Mouse (Mus musculus) stomach, postnatal 0 days (tissue): Measurements from ENCODE around the gene Loxl3. TPM values are rescaled to one million over a fixed set of nuclear protein-coding genes. Genes with fewer than 3 reads are reported as not detected.

Experiments used
- ATAC-seq: fragments of 200-750 bp; cut with Nextera tagmentation; 2 replicates; pipeline ENCODE4 v1.8.0; 2017; ENCODE audit not compliant: low FRiP score, low TSS enrichment
- DNase-seq: peaks from one replicate; pipeline ENCODE4 v3.0.0-alpha.2; 2016; ENCODE audit warnings: low spot score
- H3K27ac ChIP-seq: fragments of 300-500 bp; sonication (generic); replicated peaks from 2 replicates; pipeline ENCODE4 v1.5.1; 2014; ENCODE audit warnings: mild to moderate bottlenecking, control low read depth
- H3K27me3 ChIP-seq: fragments of 300-500 bp; sonication (generic); 2 replicates; pipeline ENCODE4 v1.6.1; 2014; ENCODE audit warnings: low read length; ENCODE audit not compliant: control insufficient read depth, insufficient read depth
- H3K36me3 ChIP-seq: fragments of 300-500 bp; sonication (generic); 2 replicates; pipeline ENCODE4 v1.6.1; 2014; ENCODE audit warnings: low read length, mixed read lengths; ENCODE audit not compliant: control insufficient read depth, insufficient read depth
- H3K4me1 ChIP-seq: fragments of 300-500 bp; sonication (generic); replicated peaks from 2 replicates; pipeline ENCODE4 v1.6.1; 2014; ENCODE audit warnings: antibody characterized with exemption; ENCODE audit not compliant: control insufficient read depth, insufficient read depth
- H3K4me2 ChIP-seq: fragments of 300-500 bp; sonication (generic); replicated peaks from 2 replicates; pipeline ENCODE4 v1.6.1; 2014; ENCODE audit warnings: low read depth, mild to moderate bottlenecking, control low read depth, moderate library complexity
- H3K4me3 ChIP-seq: fragments of 300-500 bp; sonication (generic); 2 replicates; pipeline ENCODE4 v1.5.1; 2014; ENCODE audit warnings: low read depth, low read length, control low read depth
- H3K9ac ChIP-seq: fragments of 300-500 bp; sonication (generic); 2 replicates; pipeline ENCODE4 v1.6.1; 2014; ENCODE audit warnings: mild to moderate bottlenecking, low read length, control low read depth, mixed read lengths
- H3K9me3 ChIP-seq: fragments of 300-500 bp; sonication (generic); 2 replicates; pipeline ENCODE4 v1.6.1; 2016; ENCODE audit warnings: low read length; ENCODE audit not compliant: control insufficient read depth
- CTCF ChIP-seq: IDR thresholded peaks from 2 replicates; pipeline ENCODE4 v1.5.1; 2016; ENCODE audit warnings: antibody characterized with exemption, low read depth, mild to moderate bottlenecking, moderate library complexity
- EP300 ChIP-seq: optimal IDR thresholded peaks from 2 replicates; pipeline ENCODE3; 2016; ENCODE audit warnings: antibody characterized with exemption
- WGBS: fragments of 180-500 bp; shearing (Covaris S2); extraction: QIAGEN DNeasy Blood & Tissue Kit; methylation state at CpG from one replicate; pipeline ENCODE4 v1.1.7; 2014; 5-methylcytosine and 5-hydroxymethylcytosine counted together
- polyA plus RNA-seq: library from polyadenylated mRNA; unstranded; fragments of >200 nt; fragmentation: Nextera tagmentation; extraction: Ambion mirVana; gene quantifications from 2 replicates; pipeline ENCODE4 v1.2.1, GENCODE M21; 2015

The Loxl3 gene
- polyA plus RNA-seq, 1 experiment from 2014 or later = 5.5 TPM

DNA sequence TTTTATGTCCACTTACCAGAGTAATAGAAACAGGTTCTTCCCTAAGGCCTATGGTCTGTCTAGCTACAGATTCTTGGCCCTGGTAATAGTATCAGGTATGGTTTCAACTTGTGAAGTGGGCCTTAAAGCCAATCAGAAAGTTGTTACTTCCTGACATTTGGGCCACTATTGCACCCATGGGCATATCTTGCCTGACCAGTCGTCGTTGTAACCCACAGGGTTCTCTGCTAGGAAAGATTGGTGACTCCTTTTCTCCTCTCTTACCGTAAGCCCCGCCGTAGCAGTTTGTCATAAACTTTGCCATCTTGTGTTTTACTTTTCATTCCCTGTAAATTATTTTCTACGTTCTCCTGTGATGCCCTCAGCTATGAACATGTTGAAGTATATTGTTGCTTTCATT lies 13.9 kb upstream of the Loxl3 start:
- Histone ChIP-seq H3K9ac (no peak overlapping the region), H3K4me1 (no peaks in the 10 kb centered on the region), H3K36me3 (no peaks in the 10 kb centered on the region), H3K4me3 (no peak overlapping the region), H3K27me3 (no peaks in the 10 kb centered on the region), H3K27ac (no peak overlapping the region), H3K4me2 (no peak overlapping the region), H3K9me3 (no peaks in the 10 kb centered on the region)
- 83% methylated on average over 6 of the region's 6 CpGs for WGBS
- ATAC-seq = no peak
- no peak for DNase-seq
- no peak for TF ChIP-seq EP300
- TF ChIP-seq CTCF = no peak

DNA sequence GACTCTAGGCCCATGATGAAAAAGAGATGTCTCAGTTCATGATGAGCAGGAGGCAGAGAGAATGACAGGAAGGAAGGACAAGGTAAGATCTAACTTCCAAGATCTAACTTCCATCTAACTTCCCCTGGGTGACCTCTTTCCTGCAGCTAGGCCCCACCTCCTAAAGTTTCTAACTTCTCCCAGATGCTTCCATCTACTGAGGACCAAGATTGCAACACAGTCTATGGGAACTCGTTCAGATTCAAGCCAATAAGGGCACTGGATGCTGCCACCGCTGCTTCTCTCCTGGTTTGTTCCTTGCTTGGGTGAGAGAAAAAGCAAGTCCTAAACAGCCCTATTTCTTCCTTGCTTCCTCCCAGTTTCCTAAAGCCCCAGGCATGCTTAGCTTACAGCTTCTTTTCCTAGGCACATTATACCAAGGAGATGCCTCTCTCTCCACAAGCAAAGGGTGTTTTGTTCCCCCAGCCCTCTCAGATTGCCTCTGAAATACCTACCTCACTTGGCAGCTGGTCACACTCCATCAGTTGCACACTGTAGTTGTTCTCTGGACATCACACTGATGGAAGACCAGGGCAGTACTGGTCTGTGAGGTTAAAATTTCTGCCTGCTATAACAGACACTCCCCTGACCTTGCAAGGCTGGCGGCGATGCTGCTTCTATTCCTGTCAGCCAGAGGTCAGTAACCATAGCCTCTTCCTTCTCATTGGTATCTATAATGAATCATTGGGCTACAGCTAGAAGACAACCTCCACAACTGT lies 13.0 kb upstream of the Loxl3 start:
- TF ChIP-seq EP300 (no peak), CTCF (no peak)
- H3K9ac ChIP-seq = no peak overlapping the region
- H3K27me3 ChIP-seq = no peaks in the 10 kb centered on the region
- no peaks in the 10 kb centered on the region for H3K36me3 ChIP-seq
- no peaks in the 10 kb centered on the region for H3K4me1 ChIP-seq
- H3K9me3 ChIP-seq = no peaks in the 10 kb centered on the region
- 79% methylated on average over 4 of the region's 4 CpGs for WGBS
- H3K4me3 ChIP-seq = no peak overlapping the region
- DNase-seq = no peak
- ATAC-seq = no peak
- no peak overlapping the region for H3K27ac ChIP-seq
- no peak overlapping the region for H3K4me2 ChIP-seq

DNA sequence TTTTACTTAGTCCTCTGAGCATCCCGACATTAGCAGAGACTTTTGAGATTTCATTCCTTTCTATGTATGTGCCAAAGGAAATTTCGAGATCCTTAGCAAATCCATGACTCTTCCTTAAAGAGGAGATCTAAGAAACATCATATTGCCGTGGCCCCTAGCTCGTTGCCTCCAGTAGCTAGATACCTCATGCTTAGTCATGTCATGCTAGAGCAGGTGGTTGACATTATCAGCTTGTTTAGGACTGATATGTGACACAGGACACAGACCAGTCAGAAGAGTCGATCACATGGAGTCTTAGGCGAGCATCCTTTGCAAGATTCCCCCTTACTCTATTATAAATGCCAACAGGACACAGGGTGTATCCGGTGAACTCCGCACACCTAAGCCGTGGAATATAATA lies 11.0 kb upstream of the Loxl3 start:
- WGBS = 84% methylated on average over 9 of the region's 9 CpGs
- Histone ChIP-seq H3K36me3 (no peaks in the 10 kb centered on the region), H3K4me2 (no peak overlapping the region), H3K9ac (no peak overlapping the region), H3K9me3 (no peaks in the 10 kb centered on the region), H3K4me3 (no peak overlapping the region), H3K4me1 (no peaks in the 10 kb centered on the region), H3K27me3 (no peaks in the 10 kb centered on the region), H3K27ac (no peak overlapping the region)
- DNase-seq (no peak), ATAC-seq (no peak)
- TF ChIP-seq CTCF (no peak), EP300 (no peak)

DNA sequence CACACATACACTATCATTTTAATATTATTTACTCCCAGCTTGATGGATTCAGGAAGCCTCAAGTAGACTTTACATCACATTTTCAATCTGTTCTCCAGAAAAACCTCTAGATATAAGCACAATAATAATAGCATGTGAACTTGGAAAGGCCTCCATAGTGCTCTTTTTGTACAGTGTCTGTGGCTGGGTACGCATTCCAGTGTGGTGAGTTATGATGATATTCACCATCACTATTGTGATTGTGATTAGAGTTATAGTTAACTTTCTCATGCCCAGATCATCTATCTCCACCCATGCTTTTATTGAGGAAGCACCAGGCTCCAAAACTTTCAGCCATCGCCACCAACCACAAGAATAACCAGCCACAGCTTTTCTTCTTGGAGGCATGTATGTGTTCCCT lies 10.2 kb upstream of the Loxl3 start:
- Histone ChIP-seq H3K27me3 (no peaks in the 10 kb centered on the region), H3K4me2 (no peak overlapping the region), H3K4me3 (no peak overlapping the region), H3K9ac (no peak overlapping the region), H3K9me3 (no peaks in the 10 kb centered on the region), H3K4me1 (no peaks in the 10 kb centered on the region), H3K36me3 (no peaks in the 10 kb centered on the region), H3K27ac (no peak overlapping the region)
- ATAC-seq (no peak), DNase-seq (no peak)
- TF ChIP-seq EP300 (no peak), CTCF (no peak)
- 73% methylated on average over 2 of the region's 2 CpGs for WGBS

DNA sequence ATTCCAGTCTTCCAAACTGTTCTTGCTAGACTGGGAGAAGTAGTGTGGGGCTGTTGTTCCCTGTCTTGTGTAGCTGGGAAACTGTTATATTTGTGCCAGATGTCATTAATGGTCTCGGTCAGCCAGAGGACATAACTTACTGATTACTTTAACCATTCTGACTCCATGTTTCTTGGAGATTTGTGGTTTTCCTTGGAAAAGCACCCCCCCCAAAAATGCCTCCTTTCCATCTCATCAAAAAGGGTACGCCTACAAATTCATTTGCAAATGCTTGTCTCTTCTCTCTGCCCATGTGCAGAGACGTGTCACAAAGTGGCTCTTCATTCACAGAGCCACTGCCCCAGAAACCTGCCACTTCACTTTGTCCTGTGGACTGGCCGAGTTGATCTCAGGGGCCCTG lies 9.6 kb upstream of the Loxl3 start:
- no peaks in the 10 kb centered on the region for H3K9me3 ChIP-seq
- DNase-seq (no peak), ATAC-seq (no peak)
- H3K4me1 ChIP-seq = no peaks in the 10 kb centered on the region
- WGBS = 54% methylated on average over 4 of the region's 4 CpGs
- no peak overlapping the region for H3K9ac ChIP-seq
- no peak overlapping the region for H3K4me3 ChIP-seq
- no peak for TF ChIP-seq CTCF
- TF ChIP-seq EP300 = no peak
- no peaks in the 10 kb centered on the region for H3K27me3 ChIP-seq
- no peaks in the 10 kb centered on the region for H3K36me3 ChIP-seq
- H3K4me2 ChIP-seq = no peak overlapping the region
- no peak overlapping the region for H3K27ac ChIP-seq

DNA sequence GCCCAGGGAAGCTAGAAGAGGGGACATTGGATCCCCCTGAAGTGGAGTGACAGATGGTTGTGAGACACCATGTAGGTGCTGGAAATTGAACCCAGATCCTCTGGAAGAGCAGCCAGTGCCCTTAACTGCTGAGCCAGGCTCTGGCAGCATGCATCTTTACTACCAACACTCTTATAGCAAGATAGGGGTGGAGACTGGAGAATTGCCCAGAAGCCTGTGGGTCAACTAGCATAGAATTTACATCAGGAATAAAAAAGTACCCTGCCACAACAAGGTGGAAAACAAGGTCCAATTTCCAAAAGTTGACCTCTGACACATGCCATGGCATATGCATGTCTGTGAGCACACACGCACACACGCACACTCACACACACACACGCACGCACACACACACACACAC lies 8.8 kb upstream of the Loxl3 start:
- Histone ChIP-seq H3K36me3 (no peaks in the 10 kb centered on the region), H3K9me3 (no peaks in the 10 kb centered on the region), H3K27me3 (no peaks in the 10 kb centered on the region), H3K27ac (no peak overlapping the region), H3K4me2 (no peak overlapping the region), H3K9ac (no peak overlapping the region), H3K4me3 (no peak overlapping the region), H3K4me1 (no peaks in the 10 kb centered on the region)
- ATAC-seq (no peak), DNase-seq (no peak)
- WGBS = 95% methylated on average over 4 of the region's 4 CpGs
- TF ChIP-seq CTCF (no peak), EP300 (no peak)
